Mouse (Mus musculus) stomach, embryonic 16.5 days (tissue): ENCODE data around the gene 1700024P04Rik. TPM values are rescaled to one million over a fixed set of nuclear protein-coding genes. Genes with fewer than 3 reads are reported as not detected.

Experiments
- ATAC-seq: fragments of 200-750 bp; cut with Nextera tagmentation; 2 replicates; pipeline ENCODE4 v1.8.0; 2017; ENCODE audit warnings: moderate number of reproducible peaks, moderate TSS enrichment; ENCODE audit not compliant: insufficient read depth, low FRiP score
- H3K27ac ChIP-seq: fragments of 300-500 bp; sonication (generic); 2 replicates; pipeline ENCODE4 v1.5.1; 2014; ENCODE audit warnings: low read length
- H3K27me3 ChIP-seq: fragments of 300-500 bp; sonication (generic); 2 replicates; pipeline ENCODE4 v1.6.1; 2014; ENCODE audit warnings: low read length, control low read depth, mixed read lengths; ENCODE audit not compliant: control insufficient read depth, insufficient read depth
- H3K36me3 ChIP-seq: fragments of 300-500 bp; sonication (generic); 2 replicates; pipeline ENCODE4 v1.6.1; 2014; ENCODE audit warnings: low read length; ENCODE audit not compliant: control insufficient read depth, insufficient read depth
- H3K4me1 ChIP-seq: fragments of 300-500 bp; sonication (generic); 2 replicates; pipeline ENCODE4 v1.6.1; 2014; ENCODE audit warnings: low read length, control low read depth, mixed read lengths; ENCODE audit not compliant: control insufficient read depth, insufficient read depth
- H3K4me2 ChIP-seq: fragments of 300-500 bp; sonication (generic); 2 replicates; pipeline ENCODE4 v1.6.1; 2014; ENCODE audit warnings: low read depth, low read length, mixed read lengths
- H3K4me3 ChIP-seq: fragments of 300-500 bp; sonication (generic); replicated peaks from 2 replicates; pipeline ENCODE4 v1.5.1; 2014; ENCODE audit warnings: mild to moderate bottlenecking, low read length
- H3K9ac ChIP-seq: fragments of 300-500 bp; sonication (generic); 2 replicates; pipeline ENCODE4 v1.6.1; 2014; ENCODE audit warnings: low read length
- H3K9me3 ChIP-seq: fragments of 300-500 bp; sonication (generic); replicated peaks from 2 replicates; pipeline ENCODE4 v1.6.1; 2016; ENCODE audit warnings: low read length, control low read depth; ENCODE audit not compliant: control insufficient read depth
- WGBS: fragments of 180-500 bp; shearing (Covaris S2); extraction: QIAGEN DNeasy Blood & Tissue Kit; methylation state at CpG from one replicate; pipeline ENCODE4 v1.1.7; 2014; 5-methylcytosine and 5-hydroxymethylcytosine counted together
- polyA plus RNA-seq: library from polyadenylated mRNA; unstranded; fragments of >200 nt; fragmentation: Nextera tagmentation; extraction: Ambion mirVana; gene quantifications from 2 replicates; pipeline ENCODE4 v1.2.1, GENCODE M21; 2015

Gene 1700024P04Rik
- polyA plus RNA-seq, 1 experiment from 2014 or later: not detected

- no peak overlapping the region for H3K9ac ChIP-seq
- H3K4me1 ChIP-seq: 0 out of 2 replicates have a peak, but pooled peaks cover 5% of the 10 kb centered on the region
- no peak overlapping the region for H3K4me3 ChIP-seq
- H3K9me3 ChIP-seq: no peaks in the 10 kb centered on the region
- H3K27ac ChIP-seq: no peak overlapping the region
- H3K36me3 ChIP-seq: no peaks in the 10 kb centered on the region
- ATAC-seq: peak; percentile 17; the same call in 1 of the 2 replicates
- 48% methylated on average over 5 of the region's 5 CpGs for WGBS
- no peak overlapping the region for H3K4me2 ChIP-seq
- H3K27me3 ChIP-seq: no peaks in the 10 kb centered on the region
Measured at GRCm38 (mm10) chr13:98971641-98972040, 12.7 kb downstream of the 1700024P04Rik start.

- Histone ChIP-seq H3K36me3 (no peaks in the 10 kb centered on the region), H3K4me2 (no peak overlapping the region), H3K27me3 (no peaks in the 10 kb centered on the region), H3K27ac (no peak overlapping the region), H3K9me3 (no peaks in the 10 kb centered on the region), H3K4me3 (no peak overlapping the region), H3K4me1 (0 out of 2 replicates have a peak, but pooled peaks cover 5% of the 10 kb centered on the region), H3K9ac (no peak overlapping the region)
- WGBS: 62% methylated on average over 4 of the region's 4 CpGs
- ATAC-seq: no peak
Measured at GRCm38 (mm10) chr13:98968517-98968916, 15.8 kb downstream of the 1700024P04Rik start.

GRCm38 (mm10) chr13:98967942-98968341, 16.4 kb downstream of the 1700024P04Rik start:
- H3K4me2 ChIP-seq: no peak overlapping the region
- H3K4me1 ChIP-seq: 0 out of 2 replicates have a peak, but pooled peaks cover 5% of the 10 kb centered on the region
- no peaks in the 10 kb centered on the region for H3K27me3 ChIP-seq
- no peaks in the 10 kb centered on the region for H3K36me3 ChIP-seq
- no peak for ATAC-seq
- WGBS: 81% methylated on average over 6 of the region's 6 CpGs
- no peak overlapping the region for H3K9ac ChIP-seq
- no peaks in the 10 kb centered on the region for H3K9me3 ChIP-seq
- no peak overlapping the region for H3K27ac ChIP-seq
- H3K4me3 ChIP-seq: no peak overlapping the region

- Histone ChIP-seq H3K4me1 (0 out of 2 replicates have a peak, but pooled peaks cover 5% of the 10 kb centered on the region), H3K36me3 (no peaks in the 10 kb centered on the region), H3K4me2 (no peak overlapping the region), H3K27me3 (no peaks in the 10 kb centered on the region), H3K9me3 (no peaks in the 10 kb centered on the region), H3K4me3 (no peak overlapping the region), H3K9ac (no peak overlapping the region), H3K27ac (no peak overlapping the region)
- 85% methylated on average over 5 of the region's 5 CpGs for WGBS
- ATAC-seq: no peak
Measured at GRCm38 (mm10) chr13:98966583-98966982, 17.8 kb downstream of the 1700024P04Rik start.

- H3K36me3 ChIP-seq: no peaks in the 10 kb centered on the region
- no peak overlapping the region for H3K9ac ChIP-seq
- 88% methylated on average over 1 of the region's 1 CpGs for WGBS
- H3K4me3 ChIP-seq: no peak overlapping the region
- H3K4me1 ChIP-seq: no peaks in the 10 kb centered on the region
- H3K4me2 ChIP-seq: no peak overlapping the region
- ATAC-seq: no peak
- no peaks in the 10 kb centered on the region for H3K9me3 ChIP-seq
- H3K27me3 ChIP-seq: no peaks in the 10 kb centered on the region
- no peak overlapping the region for H3K27ac ChIP-seq
Measured at GRCm38 (mm10) chr13:98963612-98964011, 20.8 kb downstream of the 1700024P04Rik start.

- Histone ChIP-seq H3K9ac (no peak overlapping the region), H3K36me3 (no peaks in the 10 kb centered on the region), H3K27ac (no peak overlapping the region), H3K4me1 (peaks cover 7% of the 10 kb centered on the region), H3K4me2 (no peak overlapping the region), H3K27me3 (no peaks in the 10 kb centered on the region), H3K4me3 (no peak overlapping the region), H3K9me3 (no peaks in the 10 kb centered on the region)
- ATAC-seq: no peak
- 38% methylated on average over 2 of the region's 2 CpGs for whole genome bisulfite sequencing
Measured at GRCm38 (mm10) chr13:98958177-98958576, 26.2 kb downstream of the 1700024P04Rik start.

- Histone ChIP-seq H3K4me3 (no peak overlapping the region), H3K36me3 (no peaks in the 10 kb centered on the region), H3K9ac (no peak overlapping the region), H3K27me3 (no peaks in the 10 kb centered on the region), H3K4me2 (no peak overlapping the region), H3K27ac (no peak overlapping the region), H3K4me1 (peaks cover 7% of the 10 kb centered on the region), H3K9me3 (no peaks in the 10 kb centered on the region)
- 76% methylated on average over 2 of the region's 2 CpGs for WGBS
- ATAC-seq: no peak
Measured at GRCm38 (mm10) chr13:98956209-98956608, 28.2 kb downstream of the 1700024P04Rik start.

- Histone ChIP-seq H3K36me3 (no peaks in the 10 kb centered on the region), H3K4me1 (peaks cover 7% of the 10 kb centered on the region), H3K9ac (no peak overlapping the region), H3K27ac (no peak overlapping the region), H3K27me3 (no peaks in the 10 kb centered on the region), H3K4me3 (no peak overlapping the region), H3K9me3 (no peaks in the 10 kb centered on the region), H3K4me2 (peak overlapping the region; percentile 19; the same call in 1 of the 2 replicates)
- ATAC-seq: peak; percentile 56
- WGBS: 49% methylated on average over 6 of the region's 6 CpGs
Measured at GRCm38 (mm10) chr13:98955676-98956075, 28.7 kb downstream of the 1700024P04Rik start.

GRCm38 (mm10) chr13:98955226-98955625, 29.1 kb downstream of the 1700024P04Rik start:
- no peak overlapping the region for H3K27ac ChIP-seq
- peaks cover 7% of the 10 kb centered on the region for H3K4me1 ChIP-seq
- 26% methylated on average over 5 of the region's 5 CpGs for WGBS
- no peaks in the 10 kb centered on the region for H3K36me3 ChIP-seq
- no peaks in the 10 kb centered on the region for H3K27me3 ChIP-seq
- no peak overlapping the region for H3K9ac ChIP-seq
- ATAC-seq: peak; percentile 79; the same call in 1 of the 2 replicates
- H3K9me3 ChIP-seq: no peaks in the 10 kb centered on the region
- no peak overlapping the region for H3K4me3 ChIP-seq
- H3K4me2 ChIP-seq: peak overlapping the region; percentile 19; the same call in 1 of the 2 replicates
